Mouse (Mus musculus): ENCODE results near the gene Rbbp8nl. TPM values are rescaled to one million over a fixed set of nuclear protein-coding genes. Genes with fewer than 3 reads are reported as not detected.

Rbbp8nl gene
- total and polyA plus RNA-seq, 3 experiments: not detected

DNA sequence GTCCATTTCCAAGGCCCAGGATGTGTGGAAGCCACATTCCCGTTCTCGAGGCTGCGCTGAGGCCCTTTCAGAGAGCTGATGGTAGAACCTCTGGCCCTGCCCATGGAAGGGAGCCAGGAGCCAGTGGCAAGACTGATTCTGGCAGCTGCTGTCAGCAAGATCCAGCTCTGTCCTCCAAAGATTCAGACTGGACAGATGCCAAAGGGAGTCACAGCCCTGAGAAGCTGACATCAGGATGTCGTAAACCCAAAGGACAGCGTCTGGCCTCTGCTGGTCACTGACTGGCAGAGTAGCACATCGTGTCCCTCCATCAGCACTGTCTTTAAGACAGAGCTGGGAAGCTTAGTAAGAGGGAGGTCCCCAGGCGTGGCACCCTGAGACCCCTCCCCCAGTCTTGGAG, 61.1 kb downstream of the Rbbp8nl start:
- peak; percentile 93 for DNase-seq

DNA sequence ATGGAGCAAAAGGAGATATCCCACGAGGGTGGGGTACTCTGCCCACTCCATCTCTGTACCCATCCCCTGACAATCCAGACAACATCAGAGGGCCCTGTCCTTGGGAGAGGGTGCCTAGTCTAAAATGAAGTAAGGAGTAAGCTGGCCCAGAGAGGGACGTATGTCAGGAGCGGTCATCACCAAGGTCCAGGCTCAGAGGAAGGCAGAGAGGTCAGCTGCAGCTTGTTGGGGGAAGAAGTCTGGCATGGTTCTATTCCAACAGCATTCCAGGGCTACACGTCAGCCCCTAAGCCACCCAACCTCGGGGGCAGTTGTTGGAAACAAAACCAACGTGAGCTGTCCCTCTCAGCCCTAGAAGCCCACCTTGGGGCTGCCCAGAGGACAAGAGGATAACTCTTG, 61.6 kb downstream of the Rbbp8nl start:
- peak; percentile 66 for DNase-seq

Small RNA genes lying within 50 kb of the gene (microRNA-seq; reads per million reads assigned to microRNA genes)
- 0 reads per million in 2 experiments for gene Mir3091

Other genes with a start within 250 kb of the Rbbp8nl start
- 100 to 1,000 TPM; 212 to 248 TPM for gene Psma7, start 247.4 kb downstream of the Rbbp8nl start, total RNA-seq (2021)
- gene Psma7, start 247.4 kb downstream of the Rbbp8nl start, polyA plus RNA-seq (2012; rRNA removed): 91.7 and 121 TPM in 2 replicates
- 10 to 100 TPM in 1 of 2 experiments, 1 to 10 TPM in 1; 6.7 to 11.8 TPM for gene Ss18l1, start 247.4 kb downstream of the Rbbp8nl start, total RNA-seq (2021)
- 14.2 and 18.1 TPM in 2 replicates for gene Ss18l1, start 247.4 kb downstream of the Rbbp8nl start, polyA plus RNA-seq (2012; rRNA removed)
- 10 to 100 TPM; 13.5 to 22.2 TPM for gene Mtg2, start 219.3 kb downstream of the Rbbp8nl start, total RNA-seq (2021)
- gene Mtg2, start 219.3 kb downstream of the Rbbp8nl start, polyA plus RNA-seq (2012; rRNA removed): 12.4 and 13.1 TPM in 2 replicates
- not detected for gene Hrh3, start 185.4 kb downstream of the Rbbp8nl start, total RNA-seq (2021)
- gene Hrh3, start 185.4 kb downstream of the Rbbp8nl start, polyA plus RNA-seq (2012; rRNA removed): 0.16 and 0.86 TPM in 2 replicates
- gene Osbpl2, start 170.6 kb downstream of the Rbbp8nl start, total RNA-seq (2021): 10 to 100 TPM; 41.8 to 42.3 TPM
- gene Osbpl2, start 170.6 kb downstream of the Rbbp8nl start, polyA plus RNA-seq (2012; rRNA removed): 15.8 and 21.7 TPM in 2 replicates
- gene Adrm1, start 118.4 kb downstream of the Rbbp8nl start, total RNA-seq (2021): 100 to 1,000 TPM; 152 to 183 TPM
- gene Adrm1, start 118.4 kb downstream of the Rbbp8nl start, polyA plus RNA-seq (2012; rRNA removed): 280 and 296 TPM in 2 replicates
- gene Lama5, start 64.0 kb downstream of the Rbbp8nl start, total RNA-seq (2021): 10 to 100 TPM; 30.7 to 35.0 TPM
- gene Lama5, start 64.0 kb downstream of the Rbbp8nl start, polyA plus RNA-seq (2012; rRNA removed): 41.7 and 48.7 TPM in 2 replicates
- gene Rps21, start 32.5 kb downstream of the Rbbp8nl start, total RNA-seq (2021): 100 to 1,000 TPM; 380 to 873 TPM
- 1,054 and 1,398 TPM in 2 replicates for gene Rps21, start 32.5 kb downstream of the Rbbp8nl start, polyA plus RNA-seq (2012; rRNA removed)
- 10 to 100 TPM; 13.1 to 14.7 TPM for gene Cables2, start 16.4 kb downstream of the Rbbp8nl start, total RNA-seq (2021)
- gene Cables2, start 16.4 kb downstream of the Rbbp8nl start, polyA plus RNA-seq (2012; rRNA removed): 19.4 and 28.8 TPM in 2 replicates
- gene Gata5, start 44.8 kb upstream of the Rbbp8nl start, total RNA-seq (2021): under 1 TPM; 0.09 to 0.28 TPM
- gene Gata5, start 44.8 kb upstream of the Rbbp8nl start, polyA plus RNA-seq (2012; rRNA removed): 0.25 and 0.31 TPM in 2 replicates
- gene Slco4a1, start 166.4 kb upstream of the Rbbp8nl start, total RNA-seq (2021): 1 to 10 TPM; 2.7 to 3.0 TPM
- 0.74 and 0.83 TPM in 2 replicates for gene Slco4a1, start 166.4 kb upstream of the Rbbp8nl start, polyA plus RNA-seq (2012; rRNA removed)
- gene Ntsr1, start 210.1 kb upstream of the Rbbp8nl start, total RNA-seq (2021): not detected
- gene Ntsr1, start 210.1 kb upstream of the Rbbp8nl start, polyA plus RNA-seq (2012; rRNA removed): not detected in 2 replicates